Mouse (Mus musculus) thymus, adult 18-20 months (tissue): ENCODE results near the gene Hmcn2.

Experiments
- DNase-seq, 2 experiments: peaks; one replicate each; pipeline ENCODE4 v3.0.0; 2022; ENCODE audit warnings: mixed read lengths in 2 of 2

Gene Hmcn2

DNA sequence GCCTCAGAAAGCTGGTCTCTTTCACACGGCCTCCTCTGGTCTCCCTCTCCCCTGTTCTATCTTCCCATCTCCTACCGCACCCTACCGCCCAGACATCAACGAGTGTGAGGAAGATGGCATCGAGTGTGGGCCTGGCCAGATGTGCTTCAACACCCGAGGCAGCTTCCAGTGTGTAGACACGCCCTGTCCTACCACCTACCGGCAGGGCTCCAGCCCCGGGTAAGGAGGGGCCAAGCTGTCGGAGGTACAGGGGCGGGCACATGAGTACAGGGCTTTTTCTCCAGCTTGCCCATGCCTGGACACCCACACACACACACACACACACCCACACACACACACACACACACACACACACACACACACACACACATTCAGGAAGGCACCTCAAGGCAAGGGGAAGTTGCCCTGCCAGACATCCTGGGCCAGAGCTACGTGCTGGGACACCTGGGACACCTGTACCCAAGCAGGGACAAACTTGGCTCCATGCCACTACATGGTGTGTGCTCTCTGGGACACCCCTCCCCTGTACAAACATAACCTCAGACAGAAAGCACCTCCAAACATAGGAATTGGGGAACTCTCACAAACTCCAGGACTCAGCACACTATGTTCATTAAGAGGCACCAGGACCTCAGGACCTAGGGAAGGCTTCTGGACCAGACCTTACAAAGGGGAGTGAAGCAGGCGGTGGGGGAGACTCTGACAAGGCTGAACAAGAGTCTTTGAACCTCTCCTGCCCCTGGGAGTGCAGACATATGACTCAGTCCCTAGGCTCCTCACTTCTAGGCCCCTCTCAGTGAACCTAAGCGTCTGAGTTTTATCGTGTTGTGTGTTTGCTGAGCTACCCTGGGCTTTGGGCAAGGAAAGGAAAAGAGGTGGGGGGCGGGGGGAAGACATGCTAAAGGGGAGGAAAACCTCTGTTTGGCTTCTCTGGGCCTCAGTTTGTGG lies 145.0 kb downstream of the Hmcn2 start:
- no peak for DNase-seq

DNA sequence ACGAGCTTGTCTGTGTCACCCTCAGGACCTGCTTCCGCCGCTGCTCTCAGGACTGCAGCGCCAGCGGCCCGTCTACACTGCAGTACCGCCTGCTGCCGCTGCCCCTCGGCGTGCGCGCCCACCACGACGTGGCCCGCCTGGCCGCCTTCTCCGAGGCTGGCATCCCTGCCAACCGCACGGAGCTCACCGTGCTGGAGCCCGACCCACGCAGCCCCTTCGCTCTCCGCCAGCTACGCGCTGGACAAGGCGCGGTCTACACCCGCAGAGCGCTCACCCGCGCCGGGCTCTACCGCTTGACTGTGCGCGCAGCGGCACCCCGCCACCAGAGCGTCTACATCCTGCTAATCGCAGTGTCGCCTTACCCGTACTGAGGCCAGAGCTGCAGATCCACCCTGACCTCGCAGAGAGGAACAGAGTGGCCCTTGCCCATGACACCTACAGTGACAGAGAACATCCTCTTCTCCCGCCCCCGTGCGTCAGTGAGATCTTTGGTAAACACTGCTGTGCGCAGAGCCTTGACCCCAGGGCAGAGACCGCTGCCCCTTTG lies 145.9 kb downstream of the Hmcn2 start:
- DNase-seq = peak; percentile 42 to 53

DNA sequence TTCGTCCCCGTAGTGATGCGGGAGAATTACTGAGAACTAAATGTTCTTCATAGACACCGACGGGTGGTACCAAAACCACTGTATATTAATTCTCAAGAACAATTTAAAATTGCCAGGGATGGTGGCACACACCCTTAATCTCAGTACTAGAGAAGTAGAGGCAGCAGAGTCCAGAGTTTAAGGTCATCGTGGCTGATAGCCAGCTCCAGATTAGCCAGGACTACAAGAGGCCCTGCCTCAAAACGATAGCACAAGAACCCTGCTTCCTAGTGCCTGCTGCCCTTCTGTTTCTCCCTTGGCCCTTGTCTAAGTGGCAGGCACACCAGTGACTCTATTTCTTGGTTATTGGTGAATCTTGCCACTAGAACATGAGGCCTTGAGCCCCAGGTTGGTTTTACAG lies 146.7 kb downstream of the Hmcn2 start:
- no peak for DNase-seq

DNA sequence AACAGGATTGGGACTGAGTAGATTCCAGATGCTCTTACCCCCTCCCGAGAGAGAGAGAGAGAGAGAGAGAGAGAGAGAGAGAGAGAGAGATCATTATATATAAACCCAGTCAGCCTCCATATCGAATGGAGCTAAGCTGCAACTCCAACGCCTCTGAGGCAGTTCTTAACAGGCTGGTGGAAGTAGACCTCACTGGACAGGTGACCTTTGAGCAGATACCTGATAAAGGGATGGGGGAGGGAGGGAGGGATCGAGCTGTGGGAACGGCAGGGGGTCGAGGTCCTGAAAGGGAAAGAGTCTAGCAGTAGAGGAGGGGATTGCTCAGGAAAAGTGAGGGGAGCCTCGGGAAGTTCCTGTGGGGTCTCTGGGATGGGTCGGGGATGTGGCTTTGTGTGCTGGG lies 147.8 kb downstream of the Hmcn2 start:
- no peak for DNase-seq

DNA sequence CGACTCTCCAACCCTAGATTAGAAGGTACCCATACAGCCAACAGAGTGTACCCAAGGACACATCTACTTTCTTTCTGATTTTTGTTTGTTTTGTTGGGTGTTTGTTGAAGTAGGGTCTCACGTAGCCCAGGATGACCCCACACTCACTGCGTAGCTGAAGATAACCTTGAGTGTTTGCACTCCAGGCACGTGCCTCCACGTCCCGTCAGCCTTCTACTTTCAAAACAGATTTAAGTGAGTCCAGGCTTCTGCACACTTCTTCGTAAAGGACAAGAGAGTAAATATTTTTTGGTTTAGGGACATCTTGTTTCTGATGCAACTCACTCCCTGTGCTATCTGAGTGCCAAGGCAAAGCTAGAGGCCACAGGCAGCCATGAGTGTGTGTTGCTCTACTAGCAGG lies 149.0 kb downstream of the Hmcn2 start:
- DNase-seq = no peak

DNA sequence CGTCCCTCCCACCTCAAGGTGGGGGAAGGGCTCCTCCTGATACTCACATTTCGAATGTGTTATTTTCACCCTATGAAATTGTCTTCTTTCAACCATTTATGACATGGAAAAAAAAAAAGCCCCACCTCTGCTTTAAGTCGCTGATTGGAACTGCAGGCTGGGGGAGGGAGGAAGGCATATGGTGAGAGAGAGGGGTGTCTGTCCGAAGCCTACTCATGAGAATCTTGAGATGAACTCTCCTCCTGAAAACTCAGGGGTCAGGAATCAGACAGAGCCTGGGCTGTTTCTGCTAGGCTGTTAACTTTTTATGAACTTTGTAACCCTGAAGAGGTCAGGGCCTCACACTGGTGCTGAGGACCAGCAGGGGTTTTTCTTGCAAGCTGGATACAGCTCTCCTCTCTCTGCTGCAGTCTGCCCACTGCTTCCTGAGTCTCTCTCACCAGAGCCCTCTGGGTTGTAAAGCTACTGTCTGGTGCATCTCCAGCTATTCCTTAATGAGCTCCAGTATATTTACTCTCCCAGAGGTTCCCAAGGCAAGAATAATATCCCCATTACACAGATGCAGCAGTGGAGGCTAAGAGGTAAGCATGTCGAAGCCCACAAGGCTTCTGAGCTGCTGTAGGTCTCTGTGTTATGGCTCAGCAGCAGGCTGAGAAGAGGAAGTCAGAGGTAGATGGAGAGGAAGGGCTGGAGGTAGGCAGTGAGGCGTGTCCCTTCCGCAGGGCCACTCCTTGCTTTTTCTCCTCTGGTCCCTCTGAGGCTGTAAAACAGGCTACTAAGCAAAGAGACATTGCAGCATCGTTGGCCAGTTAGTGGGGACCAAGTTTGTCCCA lies 149.7 kb downstream of the Hmcn2 start:
- DNase-seq = no peak

DNA sequence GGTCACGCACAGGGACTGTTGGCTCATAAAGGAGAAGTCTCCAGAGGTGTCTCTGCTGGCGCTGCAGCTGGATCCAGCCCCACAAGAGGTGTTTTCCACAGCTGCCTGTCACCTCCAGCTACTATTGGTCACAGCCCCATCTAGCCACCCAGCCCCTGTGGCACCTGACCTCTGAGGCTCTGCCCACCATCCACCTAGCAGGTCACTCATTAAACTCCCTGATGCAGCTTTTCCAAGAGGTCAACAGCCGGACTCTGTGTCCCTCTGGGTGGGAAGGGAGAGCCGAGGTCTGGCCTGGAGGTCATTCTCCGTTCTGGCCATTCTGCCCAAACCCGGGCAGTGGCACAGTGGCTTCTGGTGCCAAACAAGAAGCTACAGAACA lies 150.3 kb downstream of the Hmcn2 start:
- no peak for DNase-seq

DNA sequence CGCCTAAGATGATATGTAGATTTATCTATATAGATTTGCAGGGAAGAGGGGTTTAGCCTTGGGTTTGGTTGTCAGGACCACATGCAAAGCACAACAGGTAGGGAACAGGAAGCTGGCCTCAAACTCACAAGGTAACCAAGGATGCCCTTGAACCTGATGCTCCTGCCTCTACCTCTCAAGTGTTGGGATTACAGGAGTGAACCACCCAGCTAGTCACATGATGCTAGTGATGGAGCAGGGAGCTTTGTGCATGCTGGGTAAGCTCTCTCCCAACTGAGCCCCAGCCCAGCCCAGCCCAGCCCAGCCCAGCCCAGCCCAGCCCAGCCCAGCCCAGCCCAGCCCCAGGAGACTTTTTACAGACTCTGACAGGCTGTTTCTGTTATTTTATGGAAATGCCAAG lies 153.2 kb downstream of the Hmcn2 start:
- DNase-seq = no peak

DNA sequence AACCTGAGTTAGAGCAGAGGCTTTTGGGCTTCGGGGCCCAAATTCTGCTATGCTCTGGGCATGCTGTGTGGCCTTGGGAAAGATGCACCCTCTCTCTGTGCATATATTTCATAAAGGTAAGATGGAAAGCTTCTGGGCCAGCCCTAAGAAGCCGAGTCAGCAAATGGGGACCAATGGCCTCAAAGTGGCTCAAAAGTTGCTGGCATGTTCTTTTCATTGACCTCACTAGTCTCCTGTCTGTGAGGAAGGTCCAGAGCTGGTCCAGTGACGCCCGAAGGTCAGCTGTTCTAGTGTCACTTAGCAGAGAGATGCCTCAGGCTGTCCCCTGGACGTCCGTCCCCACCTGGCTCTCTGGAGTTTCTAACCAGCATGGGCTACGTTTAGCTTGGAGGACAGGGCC lies 154.6 kb downstream of the Hmcn2 start:
- DNase-seq = no peak

DNA sequence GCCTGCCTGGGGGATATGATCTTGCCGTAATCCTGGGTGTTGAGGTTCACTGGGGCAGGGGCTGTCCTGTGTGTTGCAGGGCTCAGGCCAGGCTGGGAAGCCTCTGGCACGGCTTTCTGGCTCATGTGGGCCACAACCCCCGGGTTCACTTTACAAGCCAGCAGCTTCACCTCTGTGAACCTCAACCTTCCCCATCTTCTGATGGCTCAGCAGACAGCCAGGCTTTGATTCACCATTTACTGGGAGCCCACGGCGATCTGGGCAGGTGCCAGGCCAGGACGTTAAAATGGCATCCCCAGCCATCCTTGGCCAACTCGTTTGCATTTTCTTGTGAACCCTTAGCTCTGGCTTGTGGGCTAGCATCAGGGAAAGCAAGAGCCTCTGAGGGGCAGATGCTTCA lies 155.3 kb downstream of the Hmcn2 start:
- DNase-seq = no peak

DNA sequence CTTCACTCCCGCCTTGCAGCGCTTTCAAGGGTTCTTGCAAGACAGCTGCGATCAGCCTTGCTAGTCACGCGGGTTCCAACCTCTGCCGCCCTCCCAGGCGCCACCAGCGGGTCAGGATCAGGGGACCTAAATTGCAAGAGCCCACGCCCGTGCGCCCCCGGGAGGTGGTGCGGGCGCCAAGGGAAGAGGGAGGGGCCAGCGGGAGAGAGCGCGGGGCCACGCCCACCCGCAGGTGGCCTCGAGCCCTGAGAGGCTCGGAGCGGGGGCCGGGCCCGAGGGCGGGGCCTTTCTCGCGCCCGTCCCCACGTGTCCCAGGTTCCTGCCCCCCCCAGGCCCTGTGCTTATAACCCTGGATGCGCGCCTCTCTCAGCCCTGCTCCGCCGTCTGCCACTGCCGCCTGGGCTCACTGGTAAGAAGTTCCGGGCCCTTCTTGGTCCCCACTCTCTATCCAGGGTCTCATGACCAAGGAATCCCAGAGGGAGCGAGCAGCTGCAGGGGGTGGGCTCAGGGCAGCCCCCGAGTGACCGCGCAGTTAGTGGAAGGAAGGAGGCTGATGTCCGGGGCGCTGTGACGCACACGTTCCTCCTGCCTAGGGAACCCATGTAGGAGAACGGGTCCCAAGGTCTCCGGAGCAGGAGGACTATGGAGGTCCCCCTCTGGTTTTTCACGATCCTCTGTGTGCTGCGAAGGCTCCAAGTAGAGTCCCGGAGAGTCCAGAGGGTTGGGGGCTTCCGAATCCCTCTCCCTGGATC lies 155.9 kb downstream of the Hmcn2 start, which contains the start of gene Ass1:
Gene Ass1, plus strand, starts transcription at position 277 of the 752 bp plus-strand sequence.
- peak; percentile 82 to 85 for DNase-seq

DNA sequence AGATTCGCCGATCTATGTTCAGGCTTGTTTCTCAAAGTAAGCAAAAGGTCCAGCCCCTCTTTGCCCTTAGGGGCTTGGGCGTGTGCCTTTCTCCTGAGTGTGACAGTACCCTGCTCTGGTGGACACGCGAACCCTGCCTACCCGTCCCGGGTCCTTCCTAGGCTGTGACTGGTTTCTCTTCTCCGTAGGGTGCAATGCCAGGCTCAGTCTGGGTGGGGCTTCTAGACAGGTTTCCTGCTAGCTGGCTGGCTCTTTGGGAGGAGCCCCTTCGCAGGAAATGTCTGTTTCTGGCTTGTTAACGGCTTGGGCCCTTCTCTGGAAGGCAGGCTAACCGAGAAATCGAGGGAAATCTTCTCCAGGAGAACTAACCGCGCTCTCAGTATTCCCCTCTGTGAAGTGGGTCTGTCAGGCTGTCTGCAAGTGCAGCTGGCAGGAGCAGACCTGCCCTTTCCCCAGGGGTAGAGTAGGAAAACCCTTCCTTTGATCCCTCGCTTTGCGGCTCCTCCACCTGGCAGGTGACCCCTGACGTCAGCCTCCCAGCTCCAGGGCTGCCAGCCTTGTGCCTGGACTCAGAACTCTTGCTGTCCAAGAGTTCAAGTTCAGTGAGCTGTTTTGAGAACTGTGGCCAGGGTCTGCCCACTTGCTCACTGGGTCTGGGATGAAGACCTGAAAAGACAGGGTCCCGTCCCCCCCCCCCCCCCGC lies 156.6 kb downstream of the Hmcn2 start:
- peak; percentile 36 to 47 for DNase-seq

DNA sequence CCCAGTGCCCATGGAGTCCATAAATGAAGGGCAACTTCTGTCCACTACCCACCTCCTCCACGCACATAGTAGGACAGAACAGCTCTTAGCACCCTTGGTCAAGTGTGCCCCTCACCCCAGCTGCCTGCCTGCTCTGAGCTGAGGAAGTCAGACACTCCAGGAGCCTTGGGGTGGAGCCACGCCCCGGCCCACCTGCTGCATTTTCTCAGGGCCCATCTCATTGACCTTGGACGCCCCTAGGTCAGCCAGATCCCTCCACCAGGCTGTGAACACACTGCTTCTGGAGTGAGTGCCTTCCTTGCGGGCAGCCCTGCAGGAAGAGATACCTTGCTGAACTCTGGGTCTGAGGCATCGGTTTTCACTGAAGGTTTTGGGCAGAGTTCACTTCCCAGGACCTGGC lies 157.4 kb downstream of the Hmcn2 start:
- no peak for DNase-seq

DNA sequence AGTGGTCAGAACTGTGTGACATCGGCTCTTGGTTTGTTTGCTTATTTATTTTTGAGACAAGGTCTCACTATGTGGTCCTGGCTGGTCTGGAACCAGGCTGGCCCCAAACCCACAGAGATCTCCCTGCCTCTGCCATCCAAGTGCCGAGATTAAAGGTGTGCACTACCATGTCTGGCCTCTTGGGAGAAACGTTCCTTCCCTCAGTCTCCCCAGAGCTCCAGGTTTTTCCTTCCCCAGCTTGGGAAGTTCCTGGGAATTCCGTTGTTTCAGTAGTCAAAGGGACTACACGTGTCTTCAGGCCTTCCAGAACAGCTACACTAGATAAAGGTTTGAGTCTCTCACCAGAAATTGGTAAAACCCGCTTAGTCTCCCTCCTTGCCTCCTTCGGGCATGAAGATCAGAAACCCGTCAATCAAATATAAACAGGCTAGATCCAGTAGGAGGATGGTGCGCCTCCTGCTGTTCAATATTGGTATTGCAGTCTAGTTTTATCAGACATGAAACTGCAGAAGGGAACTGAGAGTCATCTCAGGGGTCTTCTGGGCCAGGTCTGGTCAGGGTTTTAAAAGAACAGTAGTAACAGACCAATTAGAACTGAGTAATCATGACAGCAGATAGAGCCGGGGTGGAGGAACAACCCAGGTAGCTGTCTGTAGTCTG lies 158.3 kb downstream of the Hmcn2 start:
- no peak for DNase-seq

DNA sequence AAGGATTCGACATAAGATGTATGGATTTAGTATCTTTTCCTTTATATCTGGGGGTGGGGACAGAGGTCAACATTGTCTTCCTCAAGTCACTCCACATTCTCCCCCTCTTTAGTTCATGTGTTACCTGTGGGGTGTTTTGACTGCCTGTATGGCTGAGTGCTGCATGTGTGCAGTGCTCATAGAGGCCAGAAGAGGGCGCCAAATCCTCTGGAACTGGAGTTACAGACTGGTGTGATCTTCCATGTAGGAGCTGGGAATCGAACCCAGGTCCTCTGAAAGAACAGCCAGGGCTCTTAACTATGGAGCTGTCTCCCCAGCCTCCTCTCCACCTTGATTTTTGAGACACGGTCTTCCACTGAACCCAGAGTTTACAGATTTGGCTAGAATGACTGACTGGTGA lies 159.7 kb downstream of the Hmcn2 start:
- DNase-seq = no peak

DNA sequence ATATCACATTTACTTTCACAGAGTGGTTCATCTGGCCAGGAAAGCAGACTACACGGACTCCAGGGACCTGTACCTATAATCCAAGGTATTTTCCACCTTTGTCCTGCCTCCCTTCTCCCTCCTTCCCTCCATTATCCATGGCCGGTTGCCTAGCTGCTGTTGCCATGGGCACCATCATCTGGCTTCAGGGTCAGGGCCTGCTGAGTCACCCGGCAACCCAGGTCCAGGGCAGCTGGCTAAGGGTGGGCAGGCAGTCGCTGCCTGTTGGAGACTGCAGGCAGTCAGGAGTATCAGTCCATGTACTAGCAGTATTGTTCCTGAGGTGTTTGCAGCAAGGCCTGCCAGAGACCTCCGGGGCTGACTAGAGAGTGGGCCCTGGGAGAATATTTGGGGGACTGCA lies 160.5 kb downstream of the Hmcn2 start:
- no peak for DNase-seq

DNA sequence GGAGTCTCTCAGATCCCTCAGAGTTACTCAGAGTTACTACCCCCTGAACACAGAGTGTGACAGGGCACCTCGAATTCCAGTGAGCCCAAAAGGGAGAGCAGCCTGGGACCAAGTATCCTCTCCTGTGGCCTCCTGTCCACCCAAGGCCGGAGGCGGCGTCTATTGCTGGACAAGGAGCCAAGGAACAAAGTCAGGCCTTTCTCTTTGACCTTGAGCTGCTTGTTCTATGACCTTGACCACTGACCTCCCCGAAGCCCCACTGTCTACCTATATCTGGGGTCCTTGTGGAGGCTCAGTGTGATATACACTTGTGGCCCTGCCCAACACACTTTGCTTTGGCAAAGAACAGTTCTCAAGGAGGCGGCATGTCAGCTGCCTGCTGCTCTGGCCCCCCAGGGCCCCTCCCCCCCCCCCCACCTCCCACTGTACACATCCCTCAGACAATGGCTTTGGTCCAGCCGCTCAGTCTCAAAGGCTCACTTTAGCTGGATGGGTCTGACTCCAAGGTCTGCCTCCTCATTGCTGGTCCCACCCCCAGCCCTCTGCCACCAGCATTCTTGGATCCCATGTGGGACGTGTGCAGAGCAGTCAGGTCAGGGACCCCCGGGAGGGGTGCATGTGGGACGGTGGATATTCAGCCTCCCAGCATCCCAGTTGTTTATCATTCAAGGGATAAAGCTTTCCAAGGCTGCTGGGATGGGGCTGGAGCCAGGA lies 162.0 kb downstream of the Hmcn2 start:
- DNase-seq = no peak

DNA sequence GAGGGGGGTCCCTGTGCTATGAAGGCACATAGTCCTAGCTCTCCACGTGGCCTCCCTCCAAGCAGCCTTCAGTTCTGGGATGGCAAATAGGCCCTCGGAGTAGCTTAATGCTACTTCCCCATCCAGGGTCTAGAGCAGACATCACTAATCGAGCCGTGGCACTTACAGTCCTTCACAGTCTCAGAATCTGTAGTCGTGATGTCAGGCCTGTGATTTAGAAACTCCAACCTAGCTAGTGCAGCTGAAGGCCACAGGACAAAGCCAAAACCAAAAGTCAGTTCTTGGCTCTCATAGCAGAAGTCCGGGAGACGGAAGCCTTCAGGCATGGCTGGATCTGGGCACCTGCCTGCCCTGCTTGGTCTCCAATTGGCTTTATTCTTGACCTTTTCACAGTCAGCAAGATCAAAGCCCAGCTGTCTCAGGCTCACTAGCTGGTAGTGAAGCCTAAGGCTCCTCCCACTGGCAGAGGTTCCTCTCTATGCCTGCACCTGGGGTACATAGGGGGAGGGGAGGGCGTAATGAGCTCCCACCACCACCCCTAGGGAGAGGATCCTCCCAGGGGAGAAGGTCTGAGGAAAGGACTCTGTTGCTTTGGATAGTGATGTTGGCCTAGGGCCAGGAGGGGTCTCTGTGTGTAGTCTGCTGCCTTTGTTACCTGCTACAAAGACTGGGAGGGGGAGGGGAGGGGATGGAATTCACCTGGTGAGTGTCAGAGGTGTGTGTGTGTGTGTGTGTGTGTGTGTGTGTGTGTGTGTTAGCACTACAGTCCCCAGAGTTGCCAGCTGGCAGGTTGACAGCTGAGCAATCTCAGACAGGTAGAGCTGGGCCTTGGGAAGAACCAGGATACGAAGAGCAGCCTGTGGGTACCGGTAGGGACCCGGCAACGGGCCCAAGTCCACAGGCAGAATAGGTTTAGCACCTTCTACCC lies 163.3 kb downstream of the Hmcn2 start:
- DNase-seq = no peak

DNA sequence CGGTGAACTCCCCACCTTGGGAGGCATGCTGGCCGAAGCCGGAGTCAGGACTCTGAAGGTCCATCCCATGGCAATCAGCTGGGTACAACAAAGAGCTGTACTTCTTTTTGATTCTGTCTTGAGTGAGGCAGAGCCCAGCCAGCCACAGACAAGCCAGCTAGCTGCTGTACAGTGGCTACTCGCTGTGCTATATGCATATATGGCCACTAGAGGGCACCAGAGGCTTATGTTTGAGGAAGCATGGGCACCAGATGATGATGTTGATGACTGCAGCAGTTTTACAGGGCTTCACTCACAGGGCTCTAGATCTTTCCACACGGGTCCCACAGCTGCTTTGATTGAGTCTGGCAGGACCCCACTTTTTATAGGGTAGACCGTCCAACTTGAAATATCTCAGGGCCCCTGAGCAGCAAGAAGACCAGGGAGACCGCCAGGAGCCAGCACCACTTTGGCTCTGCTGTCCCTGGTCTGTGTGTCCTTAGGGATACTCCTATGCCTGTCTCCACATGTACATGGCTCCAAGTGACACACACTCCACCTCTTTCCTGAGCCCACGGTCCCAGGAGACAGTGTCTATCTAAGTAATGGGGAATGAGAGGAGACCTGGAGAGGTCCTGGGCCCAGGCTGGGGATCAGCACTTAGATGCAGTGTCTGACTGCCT lies 168.8 kb downstream of the Hmcn2 start:
- peak; percentile 31 to 46 for DNase-seq
